Mouse (Mus musculus) hematopoietic stem cell, adult 5-6 weeks (primary cell): ENCODE measurements around the gene Gm28051. TPM values are rescaled to one million over a fixed set of nuclear protein-coding genes. Genes with fewer than 3 reads are reported as not detected.

Experiments
- ATAC-seq, 2 experiments: fragments of 125-278 bp in 1 of 2; replicated peaks in 1 of 2; 2 replicates each; pipeline ENCODE4 v1.8.0; 2016 to 2017; ENCODE audit warnings: inconsistent platforms in 2 of 2, mild to moderate bottlenecking in 2 of 2, moderate number of reproducible peaks in 2 of 2, low read depth in 1 of 2, moderate TSS enrichment in 1 of 2; ENCODE audit not compliant: low FRiP score in 2 of 2, poor library complexity in 2 of 2, severe bottlenecking in 2 of 2, insufficient read depth in 1 of 2, low TSS enrichment in 1 of 2
- total RNA-seq: library from RNA; stranded (forward); fragments of 172-1452, 232-1000 nt; gene quantifications from 2 replicates; pipeline ENCODE4 v1.2.3, GENCODE M21; 2017

Gm28051 gene
- total RNA-seq: not detected in 2 replicates

DNA sequence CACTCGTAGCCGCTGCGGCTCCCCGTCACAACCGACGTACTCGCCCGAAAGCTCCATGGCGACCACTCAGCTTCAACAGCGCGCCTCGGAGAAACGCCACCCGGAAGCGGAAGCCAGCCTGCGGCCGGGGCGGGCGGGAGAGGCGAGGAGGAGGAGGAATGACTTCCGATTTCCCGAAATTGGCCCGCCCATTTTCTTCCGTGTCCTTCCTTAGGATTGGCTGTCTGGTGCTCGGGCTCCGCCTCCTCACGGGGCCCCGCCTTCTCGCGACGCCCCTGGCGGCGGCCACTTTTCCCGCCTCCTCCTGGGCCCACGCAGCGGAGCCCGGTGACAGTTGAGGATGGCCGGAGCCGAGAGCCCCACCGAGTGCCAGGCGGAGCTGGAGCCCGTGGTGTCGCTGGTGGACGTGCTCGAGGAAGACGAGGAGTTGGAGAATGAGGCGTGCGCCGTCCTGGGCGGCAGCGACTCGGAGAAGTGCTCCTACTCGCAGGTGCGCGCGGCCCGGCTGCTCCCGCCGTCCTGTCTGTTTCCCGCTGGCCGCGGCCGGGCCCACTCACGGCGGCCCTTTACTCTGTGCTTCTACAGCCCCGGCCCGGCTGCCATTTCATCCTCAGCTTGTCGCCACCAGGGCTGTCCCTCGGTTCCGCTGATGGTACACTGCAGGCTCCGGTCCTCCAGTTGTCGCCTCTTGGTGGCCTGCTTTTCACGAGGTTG, at the start of gene Gm28051, which contains the start of the genes Gon7 and Ubr7:
Gene Gm28051, minus strand, starts transcription at position 77 of the 714 bp plus-strand sequence.
Gene Gon7, minus strand, starts transcription at position 115 of the 714 bp plus-strand sequence.
Gene Ubr7, plus strand, starts transcription at position 279 of the 714 bp plus-strand sequence.
- ATAC-seq: peak; percentile 88 to 96

DNA sequence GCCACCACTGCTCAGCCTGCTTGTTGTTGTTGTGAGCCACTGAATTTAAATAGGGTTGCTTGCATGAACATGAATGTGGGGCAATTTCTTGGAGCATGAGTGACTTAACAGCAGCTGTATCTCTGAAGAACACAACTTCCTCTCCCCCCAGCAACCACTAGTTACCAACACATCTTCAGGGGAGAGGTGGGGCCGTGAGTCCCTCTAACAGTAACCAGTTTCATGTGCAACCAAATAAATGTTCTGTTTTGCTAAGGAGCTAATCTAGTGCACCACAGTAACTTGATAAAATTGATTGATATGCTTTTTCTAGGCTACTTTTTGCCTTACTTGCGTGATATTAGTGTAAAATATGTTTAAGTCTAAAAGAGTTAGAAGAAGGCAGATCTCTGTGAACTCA, 42.0 kb upstream of the Gm28051 start:
- no peak for ATAC-seq

DNA sequence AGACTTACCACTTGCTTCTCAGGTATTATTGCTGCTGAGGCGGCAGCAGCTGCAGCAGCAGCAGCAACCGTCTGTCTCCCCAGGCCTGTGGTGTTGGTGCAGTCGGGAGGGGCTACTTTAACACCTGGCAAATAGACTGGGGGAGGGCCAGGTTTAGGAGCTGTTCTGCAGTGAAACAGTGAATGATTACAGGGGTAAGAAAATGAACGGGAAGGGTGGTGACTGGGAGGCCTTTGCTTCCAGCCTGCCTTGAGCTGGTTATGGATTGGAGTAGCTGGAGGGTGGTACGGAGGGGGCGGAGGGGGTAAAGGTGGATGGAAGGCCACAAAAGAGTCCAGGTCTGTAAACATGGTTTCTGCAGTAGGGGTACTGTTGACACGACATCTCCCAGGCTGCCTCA, 30.4 kb upstream of the Gm28051 start:
- ATAC-seq: no peak

DNA sequence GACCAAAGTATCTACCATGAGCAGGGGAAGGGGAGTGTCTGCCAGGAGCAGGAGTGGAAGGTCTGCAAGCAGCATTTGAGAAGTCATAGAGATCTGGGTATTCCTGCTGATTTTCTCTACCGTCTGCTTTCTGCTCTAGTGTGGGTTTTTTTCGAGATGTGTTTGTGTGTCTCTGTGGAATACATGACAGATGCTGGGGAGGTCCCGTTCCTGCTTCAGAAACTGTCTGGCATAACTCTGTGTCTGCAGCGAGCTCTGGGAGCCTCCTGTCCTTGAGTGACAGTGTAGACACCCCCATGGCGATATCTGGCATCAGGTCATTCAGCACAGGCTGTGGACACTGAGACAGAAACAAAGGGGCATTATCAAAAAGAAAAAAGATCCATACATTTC, 28.0 kb upstream of the Gm28051 start:
- ATAC-seq: no peak

DNA sequence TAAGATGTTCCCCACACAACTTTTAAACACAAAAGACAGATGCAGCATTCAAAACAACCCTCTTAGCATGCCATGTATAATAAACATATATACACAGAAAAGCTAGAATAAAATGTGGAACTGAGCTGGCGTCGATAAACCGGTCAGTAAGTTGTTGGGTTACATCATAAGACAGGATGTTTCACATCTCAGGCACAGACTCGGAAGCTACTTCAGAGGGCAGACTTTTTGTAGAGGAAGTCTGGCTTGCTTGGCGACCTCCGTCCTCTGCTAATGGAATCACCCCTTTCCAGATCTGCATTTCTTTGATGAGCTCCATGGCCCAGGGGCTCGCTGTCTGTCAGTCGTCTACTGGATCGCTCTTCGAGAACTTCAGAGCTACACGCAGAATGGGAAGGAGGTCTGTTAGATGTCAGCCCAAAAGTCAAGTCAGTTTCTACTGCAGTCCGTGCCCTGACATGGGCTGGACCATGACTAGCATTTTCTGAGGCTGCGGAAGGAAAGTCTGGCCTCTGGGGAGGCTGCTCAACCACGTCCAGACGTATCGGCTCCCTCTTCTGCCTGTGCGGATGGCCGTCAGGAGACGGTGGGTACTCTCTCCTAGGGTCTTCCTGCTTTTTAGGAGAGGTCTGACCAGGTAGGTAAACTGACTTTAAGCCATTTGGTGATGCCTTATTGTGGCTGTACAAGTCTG, 27.5 kb upstream of the Gm28051 start:
- peak in 1 of 2 experiments; percentile 56; a peak in 2 of 4 replicates for ATAC-seq

DNA sequence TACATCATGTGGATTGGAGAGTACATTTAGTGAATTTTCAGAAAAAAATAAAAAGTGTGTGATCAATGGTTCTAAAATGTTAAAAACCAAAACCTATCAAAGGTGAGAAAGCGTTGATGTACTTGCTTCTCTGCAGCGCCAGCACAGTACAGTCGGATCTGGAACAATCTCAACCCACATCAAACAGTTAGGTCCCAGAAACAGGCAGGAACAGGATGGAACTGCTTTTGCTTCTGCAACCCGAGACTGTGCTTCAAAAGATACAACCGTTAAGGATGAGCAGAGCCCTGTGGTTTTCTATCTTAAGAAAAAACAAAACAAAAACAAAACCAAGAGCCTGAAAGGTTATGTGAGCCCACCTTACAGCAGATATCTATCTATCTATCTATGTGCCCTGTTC, 25.3 kb upstream of the Gm28051 start:
- no peak for ATAC-seq

DNA sequence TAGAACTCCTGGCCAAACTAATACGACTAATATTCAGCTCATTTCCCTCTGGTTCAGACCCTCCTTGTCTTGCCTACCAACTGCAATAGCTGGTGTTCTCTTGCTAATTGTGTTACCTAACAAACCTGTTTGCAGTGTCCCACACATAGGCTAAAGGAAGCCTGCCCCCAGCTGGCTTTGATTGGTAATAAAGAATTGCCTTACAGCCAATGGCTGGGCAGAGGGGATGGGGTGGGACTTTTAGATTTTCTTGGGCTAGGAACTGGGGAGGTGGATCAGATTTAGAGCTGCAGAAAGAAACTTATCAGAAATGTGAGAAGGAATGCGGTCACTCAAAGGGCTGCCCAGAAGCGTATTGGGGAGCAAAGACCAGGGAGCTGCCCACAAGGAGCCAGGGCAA, 21.9 kb upstream of the Gm28051 start:
- ATAC-seq: peak; percentile 17 to 34; a peak in 1 of 4 replicates

DNA sequence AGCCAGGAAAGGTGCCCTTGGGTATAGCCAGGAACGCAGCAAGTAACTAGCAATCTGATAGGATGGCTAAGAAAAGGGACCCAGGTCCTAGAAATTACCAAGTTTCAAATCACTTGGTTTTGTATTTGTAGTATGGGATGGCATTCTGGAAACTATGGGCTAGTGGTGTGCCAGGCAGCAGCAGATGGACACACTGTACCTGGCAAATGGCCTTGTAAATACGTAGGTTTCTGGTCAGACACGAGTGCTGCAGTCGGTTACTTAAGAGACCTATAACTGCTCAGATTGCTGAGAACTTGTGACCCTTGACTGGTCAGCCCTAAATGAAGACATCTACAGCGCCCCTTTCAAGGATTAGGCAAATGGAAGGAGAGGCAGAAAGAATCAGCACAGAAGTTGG, 20.6 kb upstream of the Gm28051 start:
- no peak for ATAC-seq

GRCm38 (mm10) chr12:102776035-102776434, 18.5 kb upstream of the Gm28051 start:
- no peak for ATAC-seq

- no peak for ATAC-seq
Measured at GRCm38 (mm10) chr12:102772676-102773075, 15.1 kb upstream of the Gm28051 start.

- ATAC-seq: no peak
Measured at GRCm38 (mm10) chr12:102771601-102772000, 14.0 kb upstream of the Gm28051 start.

DNA sequence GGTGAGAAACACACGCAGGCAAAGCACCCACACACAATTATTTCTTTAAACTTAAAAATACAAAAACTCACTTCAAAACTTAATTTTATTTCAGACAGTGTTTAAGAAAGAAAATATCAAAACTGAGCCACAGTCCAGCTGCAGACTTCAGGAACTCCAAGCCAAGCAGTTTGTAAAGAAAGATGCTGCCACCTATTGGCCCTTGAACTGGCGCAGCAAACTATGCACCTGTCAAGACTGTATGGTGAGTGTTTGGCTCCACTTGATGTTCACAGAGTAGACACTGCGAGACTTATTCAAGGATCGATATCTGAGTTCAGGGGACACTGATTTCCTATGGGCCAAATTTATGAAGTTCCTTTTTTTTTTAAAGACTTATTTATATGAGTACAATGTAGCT, 11.4 kb upstream of the Gm28051 start:
- no peak for ATAC-seq

DNA sequence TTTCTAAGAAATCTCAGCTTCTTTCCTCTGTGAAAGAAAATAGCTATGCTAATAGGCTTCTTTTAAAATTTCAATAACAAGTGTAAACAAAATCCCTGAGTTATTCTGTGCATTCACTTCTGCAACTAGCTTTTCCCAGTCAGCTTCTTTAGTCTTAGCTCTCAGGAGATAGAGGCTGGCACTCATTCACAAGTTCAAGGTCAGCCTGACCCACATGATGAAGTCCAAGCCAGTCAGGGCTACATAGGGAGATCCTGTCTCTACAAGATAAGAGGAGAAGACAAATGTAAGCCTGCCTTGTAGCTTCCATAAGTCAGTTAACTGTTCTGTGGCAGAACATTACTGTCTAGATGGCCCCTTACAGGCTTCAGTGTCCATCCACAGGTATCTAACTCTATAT, 6.1 kb upstream of the Gm28051 start:
- ATAC-seq: no peak

DNA sequence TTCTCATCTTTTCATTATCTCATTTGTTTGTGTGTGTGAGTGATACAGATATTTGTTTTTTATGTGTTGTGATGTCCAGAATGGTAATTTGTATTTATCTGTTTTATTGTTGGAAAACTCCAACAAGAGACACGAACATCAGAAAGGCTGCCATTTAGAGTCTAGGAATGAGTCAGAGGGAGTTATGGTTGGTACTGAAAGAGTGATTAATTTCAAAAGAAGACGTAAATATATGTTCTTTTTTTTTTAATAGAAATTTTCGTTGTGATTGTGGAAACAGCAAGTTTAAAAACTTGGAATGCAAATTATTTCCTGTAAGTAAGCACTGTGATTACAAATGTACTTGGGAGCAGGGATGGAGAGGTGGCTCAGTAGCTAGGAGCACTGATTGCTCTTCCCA, 4.1 kb upstream of the Gm28051 start:
- no peak for ATAC-seq

GRCm38 (mm10) chr12:102758936-102759335, 1.4 kb upstream of the Gm28051 start:
- no peak for ATAC-seq

GRCm38 (mm10) chr12:102758403-102758756, 815 bp upstream of the Gm28051 start, which contains the start of gene Gm20604:
Gene Gm20604, minus strand, starts transcription at chr12:102758672.
- ATAC-seq: no peak

DNA sequence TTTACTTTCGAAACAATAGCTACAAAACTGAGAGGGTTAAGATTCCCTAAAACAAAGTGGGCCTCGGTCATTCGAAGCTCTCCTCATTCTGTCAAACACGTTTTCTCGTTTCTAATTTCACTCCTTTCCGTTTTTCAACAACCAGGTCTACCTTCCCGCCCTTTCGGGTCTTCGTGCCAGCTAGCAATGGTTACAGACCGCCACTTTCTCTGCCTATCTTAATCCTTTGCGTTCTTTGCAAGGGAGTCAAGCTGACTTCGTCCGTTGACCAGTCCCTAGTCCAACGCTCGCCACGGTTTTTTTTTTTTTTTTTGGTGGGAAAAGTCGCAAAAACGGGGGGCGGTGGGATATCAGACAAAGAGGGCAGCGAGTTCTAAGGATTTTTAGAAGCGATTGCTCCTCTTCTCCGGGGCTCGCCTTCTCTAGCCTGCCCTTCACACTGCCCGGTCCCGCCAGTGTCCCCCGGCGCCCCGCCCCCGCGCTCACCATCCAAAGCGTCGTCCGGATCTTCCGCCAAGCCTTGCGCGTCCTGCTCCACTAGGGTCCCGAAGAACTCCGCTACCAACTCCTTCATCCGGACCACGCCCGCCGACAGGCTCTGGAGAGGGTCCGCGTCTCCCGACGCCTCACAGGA, 393 bp downstream of the Gm28051 start:
- ATAC-seq: peak in 1 of 2 experiments; percentile 47; a peak in 1 of 4 replicates

DNA sequence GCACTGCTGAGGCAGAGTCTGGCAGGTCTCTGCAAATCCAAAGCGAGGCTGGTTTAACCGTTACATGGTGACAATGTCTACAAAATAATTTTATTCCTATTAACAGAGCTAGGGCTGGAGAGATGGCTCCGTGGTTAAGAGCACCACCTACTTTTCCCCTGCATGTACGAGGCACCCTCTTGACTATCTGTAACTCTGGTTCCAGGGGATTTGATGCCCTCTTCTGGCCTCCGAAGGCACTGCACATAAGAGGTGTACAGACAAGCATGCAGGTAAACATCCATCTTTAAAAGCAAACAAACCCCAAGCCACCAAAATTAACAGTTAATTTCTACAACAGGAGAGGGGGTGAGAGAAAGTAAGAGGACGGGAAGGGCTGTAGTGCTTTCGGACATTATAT, 1.3 kb downstream of the Gm28051 start:
- ATAC-seq: no peak
